Mouse (Mus musculus): ENCODE data around the gene Rara.

DNA sequence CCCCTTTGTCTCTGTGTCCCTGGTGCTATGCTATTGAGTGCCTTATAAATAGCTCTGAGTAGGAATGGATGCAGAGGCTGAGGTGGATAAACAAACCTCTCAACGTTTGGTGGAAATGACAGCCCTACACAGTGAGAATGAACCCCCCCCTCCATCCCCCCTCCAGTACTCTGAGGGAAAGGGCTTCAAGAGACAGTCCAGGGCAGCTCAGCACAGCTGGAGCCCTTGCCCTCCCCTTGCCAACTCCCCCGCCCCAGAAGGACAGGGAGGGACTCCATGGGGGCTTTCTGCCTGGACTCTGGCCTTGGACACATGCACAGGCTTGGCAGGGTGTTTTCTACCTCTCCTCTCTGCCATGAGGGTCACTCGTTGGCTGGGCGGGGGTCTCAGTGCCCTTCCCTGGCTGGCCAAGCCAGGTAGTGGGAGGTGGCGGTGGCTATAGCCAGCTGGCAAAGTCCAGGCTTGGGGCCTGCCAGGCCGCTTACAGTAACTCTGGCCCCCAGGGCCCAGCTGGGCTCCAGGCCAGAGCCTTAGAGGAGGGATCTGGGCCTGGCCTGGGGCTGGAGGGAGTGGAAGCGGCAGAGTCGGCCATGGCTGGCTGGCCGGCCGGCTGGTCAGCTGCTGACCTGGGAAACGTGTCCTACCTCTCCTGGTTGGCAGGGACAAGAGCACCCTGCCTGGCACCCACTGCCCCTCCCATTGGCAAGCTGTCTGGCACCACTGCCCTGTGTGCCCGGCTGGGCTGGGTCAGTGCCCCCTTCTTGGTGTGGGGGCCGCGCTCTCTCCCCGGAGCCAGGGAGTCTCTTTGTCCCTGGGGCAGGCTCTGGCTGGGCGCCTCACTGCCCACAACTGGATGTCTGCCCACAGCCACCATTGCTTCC, 23.6 kb downstream of the Rara start:
- TF ChIP-seq POLR2A (IDR thresholded peaks at IDR 0.05; ENCODE audit: borderline replicate concordance, insufficient read depth, low read length), result no peak
- TF ChIP-seq CTCF (IDR thresholded peaks at IDR 0.05; ENCODE audit: borderline replicate concordance, insufficient read depth, low read depth, low read length), result no peak

All from cerebellum, adult 2 months (tissue).